Mouse (Mus musculus) kidney, embryonic 15.5 days (tissue): ENCODE data around the gene Ngb. TPM values are rescaled to one million over a fixed set of nuclear protein-coding genes. Genes with fewer than 3 reads are reported as not detected.

Source experiments
- ATAC-seq: fragments of 200-750 bp; cut with Nextera tagmentation; replicated peaks from 2 replicates; pipeline ENCODE4 v1.8.0; 2017; ENCODE audit warnings: moderate TSS enrichment; ENCODE audit not compliant: low FRiP score
- H3K27ac ChIP-seq: fragments of 300-500 bp; sonication (generic); 2 replicates; pipeline ENCODE4 v1.5.1; 2015; ENCODE audit warnings: mild to moderate bottlenecking, inconsistent platforms
- H3K27me3 ChIP-seq: fragments of 300-500 bp; sonication (generic); 2 replicates; pipeline ENCODE4 v1.6.1; 2015; ENCODE audit warnings: inconsistent platforms
- H3K36me3 ChIP-seq: fragments of 300-500 bp; sonication (generic); 2 replicates; pipeline ENCODE4 v1.6.1; 2015; ENCODE audit warnings: inconsistent platforms
- H3K4me1 ChIP-seq: fragments of 300-500 bp; sonication (generic); 2 replicates; pipeline ENCODE4 v1.6.1; 2015; ENCODE audit warnings: inconsistent platforms
- H3K4me2 ChIP-seq: fragments of 300-500 bp; sonication (generic); 2 replicates; pipeline ENCODE4 v1.6.1; 2015; ENCODE audit warnings: moderate library complexity, mild to moderate bottlenecking, inconsistent platforms
- H3K4me3 ChIP-seq: fragments of 300-500 bp; sonication (generic); replicated peaks from 2 replicates; pipeline ENCODE4 v1.5.1; 2015; ENCODE audit warnings: mild to moderate bottlenecking, inconsistent platforms
- H3K9ac ChIP-seq: fragments of 300-500 bp; sonication (generic); 2 replicates; pipeline ENCODE4 v1.6.1; 2015; ENCODE audit warnings: mild to moderate bottlenecking, inconsistent platforms
- H3K9me3 ChIP-seq: fragments of 300-500 bp; sonication (generic); replicated peaks from 2 replicates; pipeline ENCODE4 v1.6.1; 2016; ENCODE audit warnings: inconsistent platforms
- WGBS: fragments of 180-500 bp; shearing (Covaris S2); methylation state at CpG from one replicate; pipeline ENCODE4 v1.1.7; 2015; ENCODE audit warnings: mixed read lengths; 5-methylcytosine and 5-hydroxymethylcytosine counted together
- polyA plus RNA-seq: library from polyadenylated mRNA; unstranded; fragments of >200 nt; fragmentation: Nextera tagmentation; extraction: Ambion mirVana; gene quantifications from 2 replicates; pipeline ENCODE4 v1.2.1, GENCODE M21; 2015

Gene Ngb
- polyA plus RNA-seq, 1 experiment from 2014 or later, result 0.74 TPM

DNA sequence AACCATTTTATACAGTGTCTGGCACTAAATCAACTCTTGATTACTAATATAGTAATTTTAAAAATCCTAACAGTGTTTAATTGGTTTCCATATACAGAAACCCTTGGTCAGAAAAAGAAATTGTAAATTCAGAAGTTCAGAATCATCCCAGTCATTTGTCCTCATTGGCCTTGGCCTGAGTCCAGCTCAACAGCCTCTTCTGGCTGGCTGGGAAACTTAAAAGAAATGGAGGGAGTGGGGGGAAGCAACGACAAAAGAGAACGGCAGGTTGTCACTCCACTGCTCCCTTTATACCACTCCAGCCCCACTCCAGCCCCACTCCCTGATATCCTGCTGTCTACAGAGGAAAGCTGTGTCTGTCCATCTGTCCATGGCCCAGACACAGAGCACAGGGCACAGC, 28.8 kb upstream of the Ngb start:
- H3K4me3 ChIP-seq, result no peak overlapping the region
- H3K27me3 ChIP-seq, result no peaks in the 10 kb centered on the region
- H3K27ac ChIP-seq, result no peak overlapping the region
- 73% methylated on average over 2 of the region's 2 CpGs for WGBS
- H3K4me2 ChIP-seq, result no peak overlapping the region
- ATAC-seq, result no peak
- no peak overlapping the region for H3K9ac ChIP-seq
- H3K36me3 ChIP-seq, result peaks cover 46% of the 10 kb centered on the region
- no peaks in the 10 kb centered on the region for H3K4me1 ChIP-seq
- H3K9me3 ChIP-seq, result no peaks in the 10 kb centered on the region

GRCm38 (mm10) chr12:87130224-87130623, 27.9 kb upstream of the Ngb start:
- no peak overlapping the region for H3K4me2 ChIP-seq

GRCm38 (mm10) chr12:87127256-87127655, 24.9 kb upstream of the Ngb start:
- no peaks in the 10 kb centered on the region for H3K4me1 ChIP-seq
- 64% methylated on average over 4 of the region's 4 CpGs for WGBS

More at GRCm38 (mm10) chr12:87130224-87130623, 27.9 kb upstream of the Ngb start:
- Histone ChIP-seq H3K4me3 (no peak overlapping the region), H3K4me1 (no peaks in the 10 kb centered on the region), H3K27ac (no peak overlapping the region), H3K9me3 (no peaks in the 10 kb centered on the region), H3K27me3 (no peaks in the 10 kb centered on the region), H3K36me3 (peaks cover 50% of the 10 kb centered on the region), H3K9ac (no peak overlapping the region)
- WGBS, result 80% methylated on average over 4 of the region's 4 CpGs
- no peak for ATAC-seq

DNA sequence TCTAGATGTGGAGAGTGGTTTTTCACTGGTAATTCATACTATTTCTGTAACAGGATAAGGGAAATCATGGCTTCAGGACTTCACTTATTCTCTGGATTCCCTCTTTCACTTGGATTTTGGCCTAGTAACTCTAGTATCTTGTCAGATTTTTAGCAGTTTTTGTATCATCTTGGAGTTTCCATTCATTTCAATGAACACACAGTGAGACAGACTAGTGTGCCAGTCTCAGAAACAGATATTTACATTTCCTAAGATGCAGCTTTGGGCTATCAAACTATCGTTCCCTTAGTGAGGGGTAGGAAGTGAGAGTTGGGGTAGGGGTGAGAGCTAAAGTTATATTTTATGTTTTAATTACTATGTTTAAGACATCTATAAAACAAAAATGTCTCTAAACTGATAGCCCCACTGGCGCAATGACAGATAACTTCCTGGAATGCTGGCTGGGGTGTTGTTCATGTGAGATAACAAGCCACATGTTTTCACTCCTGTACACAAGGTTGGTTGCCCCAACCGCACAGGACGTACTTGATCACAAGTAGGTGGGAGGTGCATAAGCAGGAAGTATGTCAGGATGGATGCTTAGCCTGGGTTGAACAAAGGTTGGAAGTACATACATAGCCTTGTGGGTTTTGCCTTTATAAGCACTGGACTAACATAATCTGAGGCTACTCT, 19.7 kb upstream of the Ngb start:
- Histone ChIP-seq H3K36me3 (peaks cover 58% of the 10 kb centered on the region), H3K27ac (no peak overlapping the region), H3K9me3 (no peaks in the 10 kb centered on the region), H3K27me3 (no peaks in the 10 kb centered on the region), H3K4me1 (no peaks in the 10 kb centered on the region), H3K4me3 (no peak overlapping the region), H3K4me2 (no peak overlapping the region), H3K9ac (no peak overlapping the region)
- no peak for ATAC-seq
- WGBS, result 74% methylated on average over 4 of the region's 4 CpGs

More at GRCm38 (mm10) chr12:87127256-87127655, 24.9 kb upstream of the Ngb start:
- H3K4me2 ChIP-seq, result no peak overlapping the region
- H3K9me3 ChIP-seq, result no peaks in the 10 kb centered on the region
- no peaks in the 10 kb centered on the region for H3K27me3 ChIP-seq
- H3K9ac ChIP-seq, result no peak overlapping the region
- no peak overlapping the region for H3K4me3 ChIP-seq
- H3K36me3 ChIP-seq, result peaks cover 64% of the 10 kb centered on the region
- H3K27ac ChIP-seq, result no peak overlapping the region
- no peak for ATAC-seq

DNA sequence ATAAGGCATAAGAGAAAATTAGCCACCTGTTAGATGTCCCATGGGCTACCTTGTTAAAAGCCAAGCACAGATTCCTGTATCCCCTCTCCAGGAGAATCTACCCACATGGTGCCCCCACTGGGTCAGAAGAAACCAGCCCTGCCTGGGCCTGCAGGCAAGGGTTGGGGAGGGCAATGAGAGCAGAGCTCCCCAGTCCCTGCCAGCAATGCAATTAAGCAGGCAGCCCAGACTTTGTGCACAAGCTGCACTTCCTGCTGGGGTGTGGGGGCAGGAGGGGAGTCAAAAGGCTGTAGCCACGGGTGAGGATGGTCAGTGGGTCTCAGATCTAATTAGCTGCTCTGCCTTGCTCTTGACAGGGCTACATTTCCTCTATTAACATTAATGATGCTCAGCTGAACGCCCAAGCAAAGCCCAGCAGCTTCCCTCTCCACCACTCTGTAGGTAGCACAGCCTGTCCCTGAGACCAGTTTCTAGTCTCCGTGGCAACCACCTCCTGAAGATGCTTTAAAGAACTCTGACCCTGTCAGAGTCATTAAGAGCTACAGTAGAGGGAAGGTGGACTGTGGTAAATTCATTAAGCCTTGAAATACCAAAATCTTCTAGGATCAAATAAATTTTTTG, 5.1 kb upstream of the Ngb start:
- ATAC-seq, result no peak
- WGBS, result 45% methylated on average over 3 of the region's 3 CpGs
- no peak overlapping the region for H3K4me2 ChIP-seq

GRCm38 (mm10) chr12:87104796-87105195, 2.5 kb upstream of the Ngb start:
- no peak overlapping the region for H3K4me3 ChIP-seq
- no peak overlapping the region for H3K4me2 ChIP-seq
- H3K4me1 ChIP-seq, result peaks cover 10% of the 10 kb centered on the region
- 82% methylated on average over 4 of the region's 4 CpGs for WGBS
- H3K27me3 ChIP-seq, result peaks cover 36% of the 10 kb centered on the region
- H3K36me3 ChIP-seq, result peaks cover 12% of the 10 kb centered on the region; the same call in 1 of the 2 replicates
- no peaks in the 10 kb centered on the region for H3K9me3 ChIP-seq
- no peak overlapping the region for H3K27ac ChIP-seq
- ATAC-seq, result no peak
- H3K9ac ChIP-seq, result no peak overlapping the region

More for the DNA sequence above, 5.1 kb upstream of the Ngb start:
- peaks cover 10% of the 10 kb centered on the region for H3K27me3 ChIP-seq
- H3K4me1 ChIP-seq, result peaks cover under 1% of the 10 kb centered on the region; the same call in 1 of the 2 replicates
- H3K27ac ChIP-seq, result no peak overlapping the region
- no peak overlapping the region for H3K9ac ChIP-seq
- H3K36me3 ChIP-seq, result peaks cover 28% of the 10 kb centered on the region
- H3K4me3 ChIP-seq, result no peak overlapping the region
- no peaks in the 10 kb centered on the region for H3K9me3 ChIP-seq

GRCm38 (mm10) chr12:87103471-87103870, 1.1 kb upstream of the Ngb start:
- H3K9ac ChIP-seq, result no peak overlapping the region
- H3K9me3 ChIP-seq, result no peaks in the 10 kb centered on the region
- WGBS, result 90% methylated on average over 4 of the region's 4 CpGs
- H3K4me3 ChIP-seq, result no peak overlapping the region
- peaks cover 3% of the 10 kb centered on the region; the same call in 1 of the 2 replicates for H3K36me3 ChIP-seq
- H3K4me1 ChIP-seq, result peaks cover 10% of the 10 kb centered on the region
- no peak overlapping the region for H3K4me2 ChIP-seq
- H3K27me3 ChIP-seq, result peaks cover 36% of the 10 kb centered on the region
- no peak for ATAC-seq
- no peak overlapping the region for H3K27ac ChIP-seq

DNA sequence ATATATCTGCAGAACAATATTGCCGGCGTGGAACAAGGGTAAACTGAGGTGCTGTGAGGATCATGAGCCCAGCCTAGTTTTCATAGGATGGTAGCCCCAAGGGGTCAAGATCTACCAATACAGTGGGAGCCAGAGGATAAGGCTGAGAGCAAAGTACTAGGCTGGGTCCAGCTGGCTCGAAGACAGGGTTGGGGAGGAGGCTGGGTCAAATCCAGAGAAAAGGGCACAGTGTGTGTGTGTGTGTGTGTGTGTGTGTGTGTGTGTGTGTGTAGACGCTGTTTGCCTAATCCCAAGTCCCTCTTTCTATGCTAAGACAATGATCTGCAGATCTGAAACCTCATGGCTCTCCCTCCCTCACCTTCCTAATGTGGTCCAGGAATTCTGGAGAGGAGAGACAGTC, 2.0 kb downstream of the Ngb start:
- Histone ChIP-seq H3K4me1 (peaks cover 10% of the 10 kb centered on the region), H3K36me3 (no peaks in the 10 kb centered on the region), H3K27me3 (peaks cover 36% of the 10 kb centered on the region), H3K9me3 (no peaks in the 10 kb centered on the region), H3K4me2 (no peak overlapping the region), H3K27ac (no peak overlapping the region), H3K4me3 (no peak overlapping the region), H3K9ac (no peak overlapping the region)
- no peak for ATAC-seq
- WGBS, result 80% methylated on average over 4 of the region's 4 CpGs

DNA sequence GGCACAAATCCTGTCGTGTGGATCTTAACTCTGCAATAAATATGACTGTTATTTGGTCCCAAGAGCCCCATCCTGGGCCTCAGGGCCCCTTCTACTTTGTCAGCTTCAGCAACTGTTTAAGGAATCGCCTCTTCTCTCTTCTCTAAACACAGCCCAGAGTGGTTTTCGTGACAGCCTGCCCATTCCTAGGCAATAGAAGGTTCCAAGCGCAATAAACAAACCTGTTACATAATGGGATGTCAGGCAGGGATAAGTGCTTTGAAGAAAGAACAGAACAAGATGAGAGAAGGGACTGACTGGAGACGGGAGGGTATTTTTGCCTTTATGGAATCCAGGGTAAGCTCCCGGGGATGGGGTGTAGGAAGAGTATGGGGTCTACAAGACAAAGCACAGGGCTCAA, 8.7 kb downstream of the Ngb start:
- no peaks in the 10 kb centered on the region for H3K27me3 ChIP-seq
- ATAC-seq, result no peak
- no peak overlapping the region for H3K9ac ChIP-seq
- H3K4me3 ChIP-seq, result no peak overlapping the region
- no peak overlapping the region for H3K4me2 ChIP-seq
- no peaks in the 10 kb centered on the region for H3K9me3 ChIP-seq
- 57% methylated on average over 6 of the region's 6 CpGs for WGBS
- H3K36me3 ChIP-seq, result no peaks in the 10 kb centered on the region
- H3K4me1 ChIP-seq, result no peaks in the 10 kb centered on the region
- no peak overlapping the region for H3K27ac ChIP-seq

GRCm38 (mm10) chr12:87093249-87093648, 9.1 kb downstream of the Ngb start:
- Histone ChIP-seq H3K4me2 (no peak overlapping the region), H3K36me3 (no peaks in the 10 kb centered on the region), H3K27me3 (no peaks in the 10 kb centered on the region), H3K9me3 (no peaks in the 10 kb centered on the region), H3K27ac (no peak overlapping the region), H3K4me1 (no peaks in the 10 kb centered on the region), H3K9ac (no peak overlapping the region), H3K4me3 (no peak overlapping the region)
- 68% methylated on average over 4 of the region's 4 CpGs for WGBS
- no peak for ATAC-seq

DNA sequence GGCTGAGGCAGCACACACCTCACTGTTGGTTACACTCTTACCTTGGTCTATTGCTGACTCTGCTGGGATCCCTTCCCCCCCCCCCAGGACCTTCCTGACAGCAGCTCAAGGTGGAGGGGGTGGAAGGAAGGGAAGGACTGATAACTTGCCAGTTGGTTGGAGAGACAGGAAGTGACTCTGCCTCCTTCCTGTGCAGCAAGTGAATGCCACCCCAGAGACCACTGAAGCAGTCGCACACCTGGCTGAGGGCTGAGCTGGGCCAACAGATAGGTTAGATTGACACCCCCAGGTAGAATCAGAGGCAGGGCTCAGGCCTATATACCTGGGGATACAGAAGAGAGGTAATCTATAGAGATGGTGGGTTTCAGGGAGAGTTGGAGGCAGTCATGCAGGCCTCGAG, 10.4 kb downstream of the Ngb start:
- ATAC-seq, result no peak
- no peak overlapping the region for H3K4me2 ChIP-seq
- H3K4me3 ChIP-seq, result no peak overlapping the region
- H3K9me3 ChIP-seq, result no peaks in the 10 kb centered on the region
- no peaks in the 10 kb centered on the region for H3K27me3 ChIP-seq
- no peaks in the 10 kb centered on the region for H3K36me3 ChIP-seq
- 85% methylated on average over 2 of the region's 2 CpGs for WGBS
- no peaks in the 10 kb centered on the region for H3K4me1 ChIP-seq
- no peak overlapping the region for H3K9ac ChIP-seq
- no peak overlapping the region for H3K27ac ChIP-seq

DNA sequence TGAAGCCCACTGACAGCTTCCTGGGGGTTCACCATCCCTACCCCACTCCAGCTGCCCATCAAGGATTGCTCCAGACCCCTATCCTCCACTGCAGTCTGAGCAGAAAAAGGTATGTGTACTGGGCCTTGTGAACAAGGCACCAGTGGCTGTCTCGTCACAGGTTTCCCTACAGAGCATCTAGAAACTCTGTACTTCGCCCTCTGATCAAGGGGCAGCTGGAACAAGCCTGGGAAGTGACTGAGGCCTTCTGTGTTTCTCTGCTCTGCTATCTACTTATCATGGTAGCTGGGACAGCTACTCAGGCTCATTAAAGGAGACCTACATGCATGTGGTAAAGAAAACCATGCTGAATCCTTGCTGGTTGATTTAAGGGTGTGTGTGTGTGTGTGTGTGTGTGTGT, 12.6 kb downstream of the Ngb start:
- H3K27ac ChIP-seq, result no peak overlapping the region
- no peaks in the 10 kb centered on the region for H3K4me1 ChIP-seq
- ATAC-seq, result no peak
- no peaks in the 10 kb centered on the region for H3K9me3 ChIP-seq
- no peaks in the 10 kb centered on the region for H3K36me3 ChIP-seq
- H3K4me2 ChIP-seq, result no peak overlapping the region
- H3K9ac ChIP-seq, result no peak overlapping the region
- 74% methylated on average over 2 of the region's 2 CpGs for WGBS
- no peak overlapping the region for H3K4me3 ChIP-seq
- no peaks in the 10 kb centered on the region for H3K27me3 ChIP-seq
